Mouse (Mus musculus) midbrain, embryonic 13.5 days (tissue): ENCODE data around the gene Mrtfb. TPM values are rescaled to one million over a fixed set of nuclear protein-coding genes. Genes with fewer than 3 reads are reported as not detected.

Experiments used
- ATAC-seq: fragments of 200-750 bp; cut with Nextera tagmentation; 2 replicates; pipeline ENCODE4 v1.8.0; 2017; ENCODE audit warnings: mild to moderate bottlenecking, moderate TSS enrichment, moderate library complexity
- H3K27ac ChIP-seq: fragments of 300-500 bp; sonication (generic); 2 replicates; pipeline ENCODE4 v1.5.1; 2015; ENCODE audit warnings: inconsistent platforms, mild to moderate bottlenecking, moderate library complexity
- H3K27me3 ChIP-seq: fragments of 300-500 bp; sonication (generic); 2 replicates; pipeline ENCODE4 v1.6.1; 2015; ENCODE audit warnings: mild to moderate bottlenecking, inconsistent platforms
- H3K36me3 ChIP-seq: fragments of 300-500 bp; sonication (generic); 2 replicates; pipeline ENCODE4 v1.6.1; 2015; ENCODE audit warnings: mild to moderate bottlenecking, inconsistent platforms
- H3K4me1 ChIP-seq: fragments of 300-500 bp; sonication (generic); replicated peaks from 2 replicates; pipeline ENCODE4 v1.6.1; 2015; ENCODE audit warnings: inconsistent platforms
- H3K4me2 ChIP-seq: fragments of 300-500 bp; sonication (generic); replicated peaks from 2 replicates; pipeline ENCODE4 v1.6.1; 2015; ENCODE audit warnings: moderate library complexity, mild to moderate bottlenecking, inconsistent platforms
- H3K4me3 ChIP-seq: fragments of 300-500 bp; sonication (generic); replicated peaks from 2 replicates; pipeline ENCODE4 v1.5.1; 2015; ENCODE audit warnings: mild to moderate bottlenecking, inconsistent platforms
- H3K9ac ChIP-seq: fragments of 300-500 bp; sonication (generic); replicated peaks from 2 replicates; pipeline ENCODE4 v1.6.1; 2015; ENCODE audit warnings: mild to moderate bottlenecking, inconsistent platforms
- H3K9me3 ChIP-seq: fragments of 300-500 bp; sonication (generic); 2 replicates; pipeline ENCODE4 v1.6.1; 2016; ENCODE audit warnings: mild to moderate bottlenecking, inconsistent platforms
- WGBS: fragments of 180-500 bp; shearing (Covaris S2); methylation state at CpG from one replicate; pipeline ENCODE4 v1.1.7; 2015; 5-methylcytosine and 5-hydroxymethylcytosine counted together
- polyA plus RNA-seq: library from polyadenylated mRNA; unstranded; fragments of >200 nt; fragmentation: Nextera tagmentation; extraction: Ambion mirVana; gene quantifications from 2 replicates; pipeline ENCODE4 v1.2.1, GENCODE M21; 2015

Gene Mrtfb
- polyA plus RNA-seq, 1 experiment from 2014 or later, result 12.6 TPM

- peak overlapping the region; percentile 7 for H3K4me3 ChIP-seq
- peak overlapping the region; percentile 99 for H3K4me2 ChIP-seq
- H3K9me3 ChIP-seq, result no peaks in the 10 kb centered on the region
- peaks cover 66% of the 10 kb centered on the region for H3K4me1 ChIP-seq
- no peak for ATAC-seq
- 9% methylated on average over 13 of the region's 13 CpGs for WGBS
- no peak overlapping the region for H3K27ac ChIP-seq
- no peaks in the 10 kb centered on the region for H3K36me3 ChIP-seq
- no peak overlapping the region for H3K9ac ChIP-seq
- peaks cover 44% of the 10 kb centered on the region for H3K27me3 ChIP-seq
Measured at GRCm38 (mm10) chr16:13449491-13449890, 193.2 kb downstream of the Mrtfb start.

GRCm38 (mm10) chr16:13450831-13451230 lies 194.6 kb downstream of the Mrtfb start:
- no peak overlapping the region for H3K27ac ChIP-seq
- H3K9me3 ChIP-seq, result no peaks in the 10 kb centered on the region
- no peak for ATAC-seq
- no peak overlapping the region for H3K9ac ChIP-seq
- H3K27me3 ChIP-seq, result peaks cover 45% of the 10 kb centered on the region
- H3K4me1 ChIP-seq, result peaks cover 71% of the 10 kb centered on the region
- H3K36me3 ChIP-seq, result no peaks in the 10 kb centered on the region
- WGBS, result 6% methylated on average over 7 of the region's 7 CpGs
- H3K4me3 ChIP-seq, result no peak overlapping the region
- no peak overlapping the region for H3K4me2 ChIP-seq

DNA sequence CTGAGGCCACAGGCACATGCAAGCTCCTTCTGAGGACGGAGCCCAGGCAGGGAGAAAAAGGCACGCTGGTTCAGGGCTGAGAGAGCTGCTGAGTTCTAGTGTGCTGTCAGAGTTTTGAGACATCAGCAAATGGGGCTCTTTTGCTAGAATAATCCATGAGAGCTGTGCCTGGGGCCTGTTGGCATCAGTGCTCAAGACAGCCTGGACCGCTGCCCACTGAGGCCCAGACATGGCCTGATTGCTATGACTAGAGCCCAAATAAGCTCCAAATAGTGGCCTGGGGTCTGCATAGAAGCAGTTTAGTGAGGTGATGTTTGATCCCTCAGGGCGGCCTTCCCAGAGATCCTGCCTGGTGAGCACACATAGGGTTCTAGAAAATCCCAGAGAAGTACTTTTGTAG lies 195.7 kb downstream of the Mrtfb start:
- WGBS, result 88% methylated on average over 4 of the region's 4 CpGs
- peaks cover 63% of the 10 kb centered on the region for H3K4me1 ChIP-seq
- ATAC-seq, result no peak

GRCm38 (mm10) chr16:13452661-13453060 lies 196.4 kb downstream of the Mrtfb start:
- no peak overlapping the region for H3K4me2 ChIP-seq
- no peaks in the 10 kb centered on the region for H3K9me3 ChIP-seq
- no peak for ATAC-seq
- H3K4me1 ChIP-seq, result peaks cover 59% of the 10 kb centered on the region
- H3K27ac ChIP-seq, result no peak overlapping the region
- peaks cover 40% of the 10 kb centered on the region for H3K27me3 ChIP-seq
- H3K9ac ChIP-seq, result no peak overlapping the region
- 86% methylated on average over 7 of the region's 7 CpGs for WGBS
- H3K4me3 ChIP-seq, result no peak overlapping the region
- H3K36me3 ChIP-seq, result no peaks in the 10 kb centered on the region

More for the DNA sequence above, 195.7 kb downstream of the Mrtfb start:
- Histone ChIP-seq H3K36me3 (no peaks in the 10 kb centered on the region), H3K4me3 (no peak overlapping the region), H3K27me3 (peaks cover 40% of the 10 kb centered on the region), H3K9ac (peak overlapping the region; percentile 19; the same call in 1 of the 2 replicates), H3K4me2 (no peak overlapping the region), H3K9me3 (no peaks in the 10 kb centered on the region), H3K27ac (no peak overlapping the region)

DNA sequence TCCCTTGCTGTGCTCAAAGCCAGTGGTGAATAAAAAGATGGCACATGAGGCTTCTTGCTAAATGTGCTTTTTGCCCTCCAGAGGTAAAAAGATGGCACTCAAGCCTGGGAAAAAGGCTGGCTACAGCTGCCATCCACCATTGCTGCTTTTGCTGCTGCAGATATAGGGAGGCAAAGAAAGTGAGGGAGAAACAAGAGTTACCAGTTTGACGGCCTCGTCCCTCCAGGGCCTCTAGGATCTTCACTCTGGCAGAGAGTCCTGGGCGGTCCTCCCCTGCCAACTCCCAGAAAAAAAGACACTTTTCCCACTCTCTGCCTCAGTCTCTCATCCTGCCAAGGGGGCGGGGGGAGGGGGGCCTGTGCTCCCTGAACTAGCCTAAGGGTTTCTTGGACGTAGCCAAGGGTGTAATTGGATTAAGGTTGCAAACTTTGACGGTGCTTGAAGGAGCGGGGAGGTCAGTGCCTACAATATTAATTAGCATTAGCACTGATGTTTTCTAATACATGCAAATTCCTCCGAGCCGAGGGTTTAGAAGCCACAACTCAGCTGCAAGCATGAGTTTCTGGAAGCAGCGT lies 197.8 kb downstream of the Mrtfb start:
- 3% methylated on average over 10 of the region's 10 CpGs for WGBS
- Histone ChIP-seq H3K4me3 (no peak overlapping the region), H3K4me2 (no peak overlapping the region), H3K9me3 (no peaks in the 10 kb centered on the region), H3K36me3 (no peaks in the 10 kb centered on the region), H3K27me3 (peaks cover 32% of the 10 kb centered on the region), H3K4me1 (peaks cover 46% of the 10 kb centered on the region), H3K9ac (no peak overlapping the region), H3K27ac (no peak overlapping the region)
- peak; percentile 47 for ATAC-seq

DNA sequence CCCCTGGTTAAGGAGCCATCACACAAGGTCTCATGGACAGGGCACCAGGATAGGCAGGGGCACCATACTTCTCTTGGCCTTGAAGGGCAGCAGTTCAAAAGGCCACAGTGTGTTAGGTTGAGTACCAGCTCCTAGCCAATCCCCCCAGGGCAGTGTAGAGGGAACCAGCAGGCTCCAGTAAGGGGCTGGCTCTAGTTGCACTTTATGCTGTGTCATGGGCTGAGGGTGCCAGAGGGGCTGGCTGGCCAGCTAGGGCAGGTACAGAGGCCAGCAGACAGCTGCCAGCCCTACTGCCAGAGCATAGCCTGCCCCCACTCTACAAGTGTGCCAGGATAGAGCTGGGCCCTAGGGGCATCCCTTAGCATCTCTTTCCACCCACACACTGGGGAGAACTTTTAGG lies 199.3 kb downstream of the Mrtfb start:
- Histone ChIP-seq H3K9me3 (no peaks in the 10 kb centered on the region), H3K4me2 (no peak overlapping the region), H3K27me3 (peaks cover 19% of the 10 kb centered on the region), H3K27ac (no peak overlapping the region), H3K4me3 (no peak overlapping the region), H3K4me1 (peaks cover 32% of the 10 kb centered on the region), H3K9ac (no peak overlapping the region), H3K36me3 (no peaks in the 10 kb centered on the region)
- no peak for ATAC-seq

GRCm38 (mm10) chr16:13458556-13458955 lies 202.3 kb downstream of the Mrtfb start:
- ATAC-seq, result no peak
- Histone ChIP-seq H3K4me2 (no peak overlapping the region), H3K27ac (no peak overlapping the region), H3K27me3 (peaks cover 3% of the 10 kb centered on the region; the same call in 1 of the 2 replicates), H3K36me3 (no peaks in the 10 kb centered on the region), H3K9ac (no peak overlapping the region), H3K9me3 (no peaks in the 10 kb centered on the region), H3K4me3 (no peak overlapping the region), H3K4me1 (peaks cover 15% of the 10 kb centered on the region)

DNA sequence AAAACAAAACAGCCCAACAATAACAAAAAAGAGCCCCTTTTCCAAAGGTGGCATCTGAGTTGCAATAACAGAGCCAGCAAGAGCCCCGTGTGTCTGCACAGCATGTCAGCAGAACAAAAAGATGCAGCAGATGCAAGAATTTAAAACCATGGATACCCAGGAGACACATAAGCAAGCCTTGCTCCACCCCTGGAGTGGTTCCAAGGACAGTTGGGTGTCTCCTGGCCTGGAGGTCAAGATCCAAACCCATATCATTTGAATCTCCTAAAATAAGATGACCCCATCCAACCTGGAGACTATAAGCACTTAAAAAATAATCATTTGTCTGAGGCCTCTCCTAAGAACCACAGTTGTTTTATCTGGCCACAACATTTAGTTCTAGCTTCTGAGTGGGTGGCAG lies 203.8 kb downstream of the Mrtfb start:
- WGBS, result 69% methylated on average over 1 of the region's 1 CpGs
- H3K4me2 ChIP-seq, result no peak overlapping the region
- ATAC-seq, result no peak
- H3K4me1 ChIP-seq, result peaks cover 3% of the 10 kb centered on the region; the same call in 1 of the 2 replicates
- H3K4me3 ChIP-seq, result no peak overlapping the region
- H3K9me3 ChIP-seq, result no peaks in the 10 kb centered on the region
- 0 out of 2 replicates have a peak, but pooled peaks cover 2% of the 10 kb centered on the region for H3K27me3 ChIP-seq
- no peaks in the 10 kb centered on the region for H3K36me3 ChIP-seq
- H3K9ac ChIP-seq, result no peak overlapping the region
- H3K27ac ChIP-seq, result no peak overlapping the region

DNA sequence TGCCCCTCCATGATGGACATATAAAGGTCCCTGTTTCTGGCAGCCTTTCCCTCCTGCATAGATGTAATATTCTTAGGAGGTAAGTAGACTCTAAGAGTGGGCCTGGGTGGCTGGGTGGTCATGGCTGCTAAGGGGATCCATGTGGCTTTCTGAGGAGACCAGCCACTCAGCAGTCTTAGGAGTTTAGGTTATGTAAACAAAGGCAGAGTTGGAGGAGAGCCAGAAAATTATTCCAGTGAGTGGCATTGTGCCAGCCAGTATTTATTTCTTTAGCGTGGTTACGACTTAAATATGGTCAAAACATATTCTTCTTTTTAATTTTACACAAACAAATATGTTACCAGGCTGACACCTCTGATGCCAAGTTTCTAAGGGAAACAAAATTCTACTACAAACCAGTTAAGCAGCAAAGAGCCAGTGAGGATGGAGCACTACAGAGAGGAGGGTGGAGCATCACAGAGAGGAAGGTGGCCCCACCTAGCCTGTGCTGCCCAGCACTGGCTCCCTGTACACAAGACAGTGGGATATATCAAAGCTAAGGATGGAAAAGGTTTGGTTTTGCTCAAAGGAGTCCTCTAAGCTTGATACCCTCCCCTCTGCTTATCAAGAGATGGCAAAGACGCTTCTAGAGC lies 204.6 kb downstream of the Mrtfb start:
- Histone ChIP-seq H3K27me3 (no peaks in the 10 kb centered on the region), H3K9me3 (no peaks in the 10 kb centered on the region), H3K4me2 (no peak overlapping the region), H3K9ac (no peak overlapping the region), H3K4me3 (no peak overlapping the region), H3K4me1 (no peaks in the 10 kb centered on the region), H3K27ac (no peak overlapping the region), H3K36me3 (no peaks in the 10 kb centered on the region)
- ATAC-seq, result no peak
- 83% methylated on average over 3 of the region's 3 CpGs for WGBS

DNA sequence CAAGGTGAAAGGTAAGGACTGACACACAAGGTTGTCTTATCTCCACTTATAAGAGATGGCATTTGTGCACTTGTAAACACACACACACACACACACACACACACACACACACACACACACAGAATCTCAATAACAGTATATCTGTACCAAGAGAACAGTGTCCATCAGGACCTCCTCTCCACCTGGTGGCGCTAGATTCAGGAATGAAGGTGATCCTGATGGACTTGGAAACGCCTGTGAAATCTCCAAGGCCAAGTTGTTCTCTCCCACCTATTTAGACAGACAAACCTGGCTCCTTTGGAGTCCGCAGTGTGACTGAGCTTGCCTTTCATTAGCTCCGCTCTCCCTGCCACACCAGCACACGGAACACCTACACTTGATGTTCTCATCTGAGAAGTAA lies 208.4 kb downstream of the Mrtfb start:
- H3K27ac ChIP-seq, result no peak overlapping the region
- WGBS, result 83% methylated on average over 5 of the region's 5 CpGs
- no peaks in the 10 kb centered on the region for H3K4me1 ChIP-seq
- H3K9ac ChIP-seq, result no peak overlapping the region
- no peak overlapping the region for H3K4me2 ChIP-seq
- H3K27me3 ChIP-seq, result no peaks in the 10 kb centered on the region
- H3K36me3 ChIP-seq, result no peaks in the 10 kb centered on the region
- ATAC-seq, result no peak
- H3K4me3 ChIP-seq, result no peak overlapping the region
- H3K9me3 ChIP-seq, result no peaks in the 10 kb centered on the region
